Mouse (Mus musculus) liver, adult (tissue): ENCODE results near the gene 5730455P16Rik.

Experiments
- GATA4 ChIP-seq: IDR thresholded peaks from 2 replicates; pipeline ENCODE4 v1.6.1; 2014; ENCODE audit warnings: mild to moderate bottlenecking, low read length; ENCODE audit not compliant: insufficient replicate concordance

Gene 5730455P16Rik

DNA sequence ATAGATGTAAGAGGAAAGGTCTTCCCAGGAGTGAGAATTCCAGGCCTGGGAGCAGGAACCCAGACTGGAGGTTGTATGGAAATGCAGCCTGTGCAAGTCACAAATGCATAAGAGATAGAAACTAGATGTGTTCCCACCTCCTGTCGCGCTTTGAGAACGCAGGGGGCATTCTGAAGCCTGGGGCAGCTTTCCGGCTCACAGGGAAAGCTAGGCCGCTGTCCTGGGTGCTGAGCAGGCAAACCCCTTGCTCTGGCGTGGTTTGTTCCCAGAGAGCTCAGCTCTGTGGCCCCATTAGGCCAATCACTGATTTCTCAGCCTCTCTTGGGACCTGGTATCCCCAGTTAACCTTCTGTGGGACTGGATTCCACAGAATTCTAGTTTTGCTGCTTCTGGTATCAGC is 65.3 kb downstream of the 5730455P16Rik start:
- TF ChIP-seq GATA4 = no peak

- TF ChIP-seq GATA4 = no peak
Measured at GRCm38 (mm10) chr11:80312049-80312448, 65.8 kb downstream of the 5730455P16Rik start.

DNA sequence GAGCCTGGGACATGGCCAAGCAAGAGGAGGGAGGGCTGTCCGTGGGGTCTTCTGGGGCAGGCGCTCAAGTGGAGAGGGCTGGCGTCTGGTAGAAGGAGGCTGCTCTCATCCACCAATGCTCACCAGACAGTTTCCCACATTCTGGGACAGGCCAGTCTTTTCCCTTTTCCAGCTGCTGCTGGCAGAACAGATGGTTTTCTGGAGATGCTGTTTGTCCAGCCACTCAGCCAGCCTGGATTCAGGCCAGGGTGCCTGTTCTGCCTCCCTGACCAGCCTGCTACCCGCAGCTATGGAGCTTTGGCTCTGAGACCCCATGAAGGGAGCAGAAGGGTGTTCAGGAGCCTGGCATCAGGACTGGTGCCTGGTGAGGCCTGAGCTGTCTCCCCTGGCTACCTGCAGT is 66.6 kb downstream of the 5730455P16Rik start:
- no peak for TF ChIP-seq GATA4
